Mouse (Mus musculus) midbrain, postnatal 0 days (tissue): Measurements from ENCODE around the gene Cyp2j5. TPM values are rescaled to one million over a fixed set of nuclear protein-coding genes. Genes with fewer than 3 reads are reported as not detected.

Experiments used
- ATAC-seq: fragments of 200-750 bp; cut with Nextera tagmentation; 2 replicates; pipeline ENCODE4 v1.8.0; 2017; ENCODE audit warnings: moderate number of reproducible peaks, mild to moderate bottlenecking, moderate TSS enrichment, moderate library complexity; ENCODE audit not compliant: low FRiP score
- DNase-seq: peaks from one replicate; pipeline ENCODE4 v3.0.0-alpha.2; 2015; ENCODE audit warnings: low spot score
- H3K27ac ChIP-seq: fragments of 300-500 bp; sonication (generic); 2 replicates; pipeline ENCODE4 v1.5.1; 2014; ENCODE audit warnings: low read depth, mild to moderate bottlenecking, low read length, mixed read lengths
- H3K27me3 ChIP-seq: fragments of 300-500 bp; sonication (generic); 2 replicates; pipeline ENCODE4 v1.6.1; 2014; ENCODE audit warnings: low read length, control low read depth, mixed read lengths; ENCODE audit not compliant: insufficient read depth
- H3K36me3 ChIP-seq: fragments of 300-500 bp; sonication (generic); 2 replicates; pipeline ENCODE4 v1.6.1; 2014; ENCODE audit warnings: low read length, control low read depth, mixed read lengths; ENCODE audit not compliant: insufficient read depth
- H3K4me1 ChIP-seq: fragments of 300-500 bp; sonication (generic); 2 replicates; pipeline ENCODE4 v1.6.1; 2014; ENCODE audit warnings: mild to moderate bottlenecking, control low read depth, antibody characterized with exemption, low read length, mixed read lengths; ENCODE audit not compliant: insufficient read depth
- H3K4me2 ChIP-seq: fragments of 300-500 bp; sonication (generic); 2 replicates; pipeline ENCODE4 v1.6.1; 2014; ENCODE audit warnings: low read depth, mild to moderate bottlenecking, low read length, mixed read lengths; ENCODE audit not compliant: poor library complexity, severe bottlenecking
- H3K4me3 ChIP-seq: fragments of 300-500 bp; sonication (generic); 2 replicates; pipeline ENCODE4 v1.5.1; 2014; ENCODE audit warnings: low read depth, mild to moderate bottlenecking, low read length, moderate library complexity
- H3K9ac ChIP-seq: fragments of 300-500 bp; sonication (generic); replicated peaks from 2 replicates; pipeline ENCODE4 v1.6.1; 2014; ENCODE audit warnings: mild to moderate bottlenecking, low read length, moderate library complexity, mixed read lengths; ENCODE audit not compliant: poor library complexity, severe bottlenecking
- H3K9me3 ChIP-seq: fragments of 300-500 bp; sonication (generic); 2 replicates; pipeline ENCODE4 v1.6.1; 2016; ENCODE audit warnings: low read length, control low read depth
- CTCF ChIP-seq: IDR thresholded peaks from 2 replicates; pipeline ENCODE4 v1.5.1; 2016; ENCODE audit warnings: antibody characterized with exemption, mild to moderate bottlenecking
- WGBS: fragments of 180-500 bp; shearing (Covaris S2); extraction: QIAGEN DNeasy Blood & Tissue Kit; methylation state at CpG from one replicate; pipeline ENCODE4 v1.1.7; 2014; 5-methylcytosine and 5-hydroxymethylcytosine counted together
- polyA plus RNA-seq: library from polyadenylated mRNA; unstranded; fragments of >200 nt; fragmentation: Nextera tagmentation; extraction: Ambion mirVana; gene quantifications from 2 replicates; pipeline ENCODE4 v1.2.1, GENCODE M21; 2015
- total RNA-seq: library from RNA; depleted of rRNA; stranded (reverse); fragments of >200 nt; gene quantifications from 2 replicates; pipeline ENCODE4 v1.2.3, GENCODE M21; 2014

Gene Cyp2j5
- total and polyA plus RNA-seq, 2 experiments from 2014 or later: not detected

- no peaks in the 10 kb centered on the region for H3K27me3 ChIP-seq
- no peak for TF ChIP-seq CTCF
- H3K9me3 ChIP-seq: no peaks in the 10 kb centered on the region
- H3K4me3 ChIP-seq: no peak overlapping the region
- no peaks in the 10 kb centered on the region for H3K4me1 ChIP-seq
- peak; percentile 51 for DNase-seq
- H3K36me3 ChIP-seq: no peaks in the 10 kb centered on the region
- ATAC-seq: no peak
- no peak overlapping the region for H3K9ac ChIP-seq
- WGBS: 38% methylated on average over 2 of the region's 2 CpGs
- no peak overlapping the region for H3K4me2 ChIP-seq
- no peak overlapping the region for H3K27ac ChIP-seq
Measured at GRCm38 (mm10) chr4:96687358-96687803, 23.4 kb upstream of the Cyp2j5 start.

GRCm38 (mm10) chr4:96683474-96683873, 19.5 kb upstream of the Cyp2j5 start:
- H3K27me3 ChIP-seq: no peaks in the 10 kb centered on the region
- H3K4me1 ChIP-seq: no peaks in the 10 kb centered on the region
- no peak overlapping the region for H3K4me3 ChIP-seq
- no peak overlapping the region for H3K27ac ChIP-seq
- TF ChIP-seq CTCF: peak; percentile 85
- peak; percentile 76 for DNase-seq
- H3K4me2 ChIP-seq: no peak overlapping the region
- H3K9ac ChIP-seq: no peak overlapping the region
- ATAC-seq: peak; percentile 76; the same call in 1 of the 2 replicates
- no peaks in the 10 kb centered on the region for H3K9me3 ChIP-seq
- 30% methylated on average over 2 of the region's 2 CpGs for WGBS
- no peaks in the 10 kb centered on the region for H3K36me3 ChIP-seq

GRCm38 (mm10) chr4:96680966-96681365, 17.0 kb upstream of the Cyp2j5 start:
- no peak overlapping the region for H3K27ac ChIP-seq

GRCm38 (mm10) chr4:96680233-96680632, 16.3 kb upstream of the Cyp2j5 start:
- Histone ChIP-seq H3K36me3 (no peaks in the 10 kb centered on the region), H3K27ac (no peak overlapping the region), H3K9me3 (no peaks in the 10 kb centered on the region), H3K27me3 (no peaks in the 10 kb centered on the region), H3K4me3 (no peak overlapping the region), H3K4me1 (no peaks in the 10 kb centered on the region), H3K9ac (no peak overlapping the region), H3K4me2 (no peak overlapping the region)
- TF ChIP-seq CTCF: peak; percentile 67
- ATAC-seq (no peak), DNase-seq (peak; percentile 47)
- WGBS: 21% methylated on average over 1 of the region's 1 CpGs

More at GRCm38 (mm10) chr4:96680966-96681365, 17.0 kb upstream of the Cyp2j5 start:
- no peaks in the 10 kb centered on the region for H3K4me1 ChIP-seq
- no peak overlapping the region for H3K9ac ChIP-seq
- no peak for DNase-seq
- no peaks in the 10 kb centered on the region for H3K36me3 ChIP-seq
- H3K27me3 ChIP-seq: no peaks in the 10 kb centered on the region
- no peak for ATAC-seq
- TF ChIP-seq CTCF: no peak
- H3K9me3 ChIP-seq: no peaks in the 10 kb centered on the region
- no peak overlapping the region for H3K4me3 ChIP-seq
- H3K4me2 ChIP-seq: no peak overlapping the region

- H3K27ac ChIP-seq: no peak overlapping the region
- H3K27me3 ChIP-seq: no peaks in the 10 kb centered on the region
Measured at GRCm38 (mm10) chr4:96664668-96665454, 907 bp upstream of the Cyp2j5 start.

GRCm38 (mm10) chr4:96635455-96635854, 28.5 kb downstream of the Cyp2j5 start:
- WGBS: 88% methylated on average over 1 of the region's 1 CpGs
- Histone ChIP-seq H3K36me3 (no peaks in the 10 kb centered on the region), H3K4me3 (no peak overlapping the region), H3K9ac (no peak overlapping the region), H3K27ac (no peak overlapping the region), H3K4me2 (no peak overlapping the region), H3K9me3 (no peaks in the 10 kb centered on the region), H3K4me1 (no peaks in the 10 kb centered on the region), H3K27me3 (no peaks in the 10 kb centered on the region)
- TF ChIP-seq CTCF: no peak
- DNase-seq: no peak
- no peak for ATAC-seq

More at GRCm38 (mm10) chr4:96664668-96665454, 907 bp upstream of the Cyp2j5 start:
- DNase-seq (no peak), ATAC-seq (no peak)
- Histone ChIP-seq H3K4me2 (no peak overlapping the region), H3K9ac (no peak overlapping the region), H3K36me3 (no peaks in the 10 kb centered on the region), H3K4me1 (no peaks in the 10 kb centered on the region), H3K4me3 (no peak overlapping the region), H3K9me3 (no peaks in the 10 kb centered on the region)
- WGBS: 93% methylated on average over 1 of the region's 1 CpGs
- TF ChIP-seq CTCF: no peak
